Mouse (Mus musculus): ENCODE measurements around the gene Nup210.

Nup210 gene

DNA sequence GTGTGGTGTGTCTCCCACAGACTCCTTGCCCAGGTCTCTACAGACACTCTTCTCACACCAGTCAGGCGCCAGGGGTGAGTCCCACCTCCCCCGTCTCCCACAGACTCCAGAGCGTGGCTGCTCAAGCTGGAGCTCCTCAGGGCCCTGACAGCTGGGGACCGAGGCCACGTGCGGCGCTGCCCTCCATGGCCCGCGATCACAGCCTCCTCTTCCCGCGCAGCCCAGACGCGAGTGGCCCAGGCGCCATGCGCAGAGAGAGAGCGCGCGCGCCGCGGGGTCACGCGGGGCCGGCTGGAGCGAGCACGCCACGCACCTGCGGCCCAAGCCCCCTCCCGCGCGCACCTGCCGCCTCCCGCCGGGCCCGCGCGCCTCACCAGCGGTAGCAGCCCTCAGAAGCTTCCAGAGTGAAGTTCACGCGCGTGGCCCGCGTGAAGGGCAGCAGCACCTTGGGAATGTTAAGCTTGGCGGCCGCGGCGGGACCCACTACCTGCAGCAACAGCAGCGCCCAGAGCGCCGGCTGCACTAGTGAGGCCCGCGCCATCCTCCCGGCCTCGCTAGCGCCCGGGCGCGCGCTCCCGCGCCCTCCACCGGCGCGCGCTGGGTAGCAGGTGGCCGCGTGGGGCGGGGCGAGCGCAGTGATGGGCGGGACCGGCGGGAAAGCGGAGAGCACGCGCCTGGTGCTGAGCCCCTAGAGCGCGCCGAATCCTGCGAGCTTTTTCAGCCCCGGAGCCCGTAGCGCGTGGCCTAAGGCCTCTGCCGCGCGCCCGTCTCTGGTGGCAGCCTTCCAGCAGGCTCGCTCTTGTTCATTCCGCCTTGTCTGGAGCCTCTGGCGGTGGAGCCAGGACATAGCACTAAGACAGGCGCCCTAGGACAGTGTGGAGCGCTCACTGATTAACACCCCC is at the start of gene Nup210:
TSS of gene Nup210 (minus strand) at position 586 of the 902 bp plus-strand sequence.
- peak; percentile 87 to 97 for DNase-seq (ENCODE audit: low spot score in 2 of 2)

DNA sequence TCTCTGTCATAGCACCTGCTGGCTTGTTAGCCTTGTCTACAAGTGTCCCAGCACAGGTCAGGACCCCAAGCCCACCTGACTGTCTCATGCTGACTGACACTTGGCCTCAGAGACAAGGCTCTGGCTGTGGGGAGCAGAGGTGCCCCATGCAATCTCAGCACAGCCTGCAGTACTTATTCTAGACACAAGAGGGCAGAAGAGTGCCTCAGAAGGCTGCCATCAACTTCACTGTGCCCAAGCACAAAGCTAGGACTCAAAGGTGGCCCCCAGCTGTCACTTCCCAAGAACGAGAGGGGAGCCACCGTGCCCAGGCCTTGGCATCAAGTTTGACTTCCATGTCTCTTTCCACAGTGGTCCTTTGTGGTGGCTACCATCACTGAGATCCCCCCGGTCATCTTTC is 48.6 kb upstream of the Nup210 start:
- DNase-seq (ENCODE audit: low spot score in 2 of 2): peak in 1 of 2 experiments; percentile 84

DNA sequence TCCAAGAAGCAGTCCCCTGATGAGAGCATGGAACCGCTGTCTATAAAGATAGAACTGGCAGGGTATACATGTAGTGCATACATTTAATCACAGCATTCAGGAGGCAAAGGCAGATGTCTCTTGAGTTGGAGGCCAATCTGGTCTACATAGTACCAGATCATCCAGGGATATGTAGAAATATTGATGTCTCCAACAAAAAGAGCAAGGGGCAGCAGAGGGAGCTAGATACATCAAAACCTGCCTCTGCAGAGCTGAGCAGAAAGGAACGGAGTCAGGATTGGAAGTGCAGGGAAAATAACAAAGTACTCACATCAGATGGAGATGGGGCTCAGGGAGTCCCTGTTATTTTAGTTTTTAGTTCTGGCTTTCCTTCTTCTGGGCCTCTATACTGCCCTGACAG is 48.0 kb upstream of the Nup210 start:
- no peak for DNase-seq (ENCODE audit: low spot score in 2 of 2)

DNA sequence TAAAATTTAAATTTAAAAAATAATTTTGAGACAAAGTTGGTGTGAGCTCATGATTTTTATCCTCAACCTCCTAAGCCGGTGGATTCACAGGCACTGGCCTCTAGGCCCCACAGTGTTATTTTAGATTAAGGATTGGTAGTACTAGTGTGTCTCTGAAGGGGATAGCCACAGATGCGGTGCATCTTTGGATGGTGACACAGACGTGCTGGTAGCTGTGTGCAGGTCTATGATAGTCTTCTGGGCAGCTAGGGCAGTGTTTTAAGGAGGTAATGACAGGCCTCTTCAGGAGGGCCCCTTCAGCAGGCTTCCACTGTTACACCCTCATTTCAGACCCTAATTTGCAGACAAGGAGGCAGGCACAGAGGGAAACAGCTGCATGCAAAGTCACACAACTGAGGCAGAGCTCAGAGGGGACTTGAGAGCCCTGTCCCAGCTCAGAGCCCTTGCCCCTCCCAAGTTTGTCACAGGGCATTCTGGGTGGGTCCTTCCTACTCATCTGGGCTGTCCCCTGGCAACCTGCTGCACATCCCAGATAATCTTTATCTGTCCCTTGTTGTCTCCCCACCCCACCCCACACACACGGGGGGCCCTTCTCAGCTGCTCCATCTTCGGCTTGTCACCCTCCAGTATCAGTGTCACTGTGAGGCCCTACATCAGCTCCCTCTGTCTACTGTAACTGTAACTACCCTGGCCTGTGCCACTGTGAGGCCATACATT is 46.7 kb upstream of the Nup210 start:
- DNase-seq (ENCODE audit: low spot score in 2 of 2): no peak

DNA sequence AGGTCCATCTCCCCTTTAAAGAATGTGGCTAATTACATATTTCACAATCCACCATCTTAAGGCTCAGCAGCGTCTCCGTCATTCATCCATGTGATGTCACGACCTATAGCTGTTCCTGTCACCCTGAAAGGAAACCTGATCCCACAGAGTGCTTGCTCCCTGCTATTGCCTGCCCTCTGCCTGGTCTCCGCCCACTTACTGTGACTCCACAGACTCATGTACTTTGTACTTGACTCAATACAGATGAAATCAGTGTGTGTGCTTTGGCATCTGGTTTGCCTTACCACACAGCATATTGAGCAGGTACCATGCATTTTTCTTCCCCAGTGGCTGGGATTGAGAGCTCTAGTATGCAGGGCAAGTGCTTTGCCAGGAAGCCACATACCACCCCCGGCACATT is 45.7 kb upstream of the Nup210 start:
- DNase-seq (ENCODE audit: low spot score in 2 of 2): no peak

DNA sequence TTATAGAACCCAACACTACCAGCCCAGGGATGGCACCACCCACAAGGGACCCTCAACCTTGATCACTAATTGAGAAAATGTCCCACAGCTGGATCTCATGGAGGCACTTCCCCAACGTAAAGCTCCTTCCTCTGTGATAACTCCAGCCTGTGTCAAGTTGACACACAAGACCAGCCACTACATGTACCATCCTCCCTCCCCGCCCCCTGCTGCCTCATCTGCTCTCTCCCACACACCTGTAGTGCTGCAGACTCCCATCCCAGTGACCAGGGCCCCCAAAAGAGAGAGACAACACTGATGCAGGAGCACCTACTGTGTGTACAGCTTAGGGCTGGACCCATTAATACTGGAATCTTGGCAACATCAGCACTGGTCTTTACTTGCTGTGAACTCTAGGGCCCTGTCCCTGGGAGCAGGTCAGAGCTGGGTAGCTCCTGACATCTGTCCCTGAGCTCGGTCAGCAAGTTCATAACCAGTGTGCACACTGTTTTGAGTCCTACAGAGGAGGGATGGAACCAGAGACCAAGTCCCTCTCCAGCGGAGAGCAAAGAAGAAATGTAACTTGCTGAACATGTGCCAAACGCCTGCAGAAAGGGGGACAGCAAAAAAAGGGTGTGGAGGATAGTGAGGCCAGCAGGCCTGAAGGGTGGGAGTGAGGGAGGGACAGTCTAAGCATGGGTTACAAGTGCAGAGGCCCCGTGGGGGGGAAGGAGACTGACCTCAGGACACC is 45.0 kb upstream of the Nup210 start:
- no peak for DNase-seq (ENCODE audit: low spot score in 2 of 2)

DNA sequence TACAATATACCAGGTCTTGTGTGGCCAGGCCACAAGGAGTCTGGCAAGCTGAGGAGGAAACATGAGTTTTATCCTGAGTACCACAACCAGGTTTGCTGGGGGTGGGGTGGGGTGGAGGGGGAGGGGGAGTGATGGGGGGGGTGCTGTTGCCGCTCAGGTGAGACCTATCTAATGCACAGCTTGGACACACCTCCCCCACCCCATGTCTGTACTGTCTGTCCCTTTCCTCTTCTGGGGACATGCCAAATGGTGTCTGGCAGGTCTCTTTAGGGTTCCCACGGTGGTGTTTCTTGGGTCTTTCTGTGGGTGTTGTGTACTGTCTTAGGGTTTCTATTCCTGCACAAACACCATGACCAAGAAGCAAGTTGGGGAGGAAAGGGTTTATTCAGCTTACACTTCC is 44.3 kb upstream of the Nup210 start:
- no peak for DNase-seq (ENCODE audit: low spot score in 2 of 2)

DNA sequence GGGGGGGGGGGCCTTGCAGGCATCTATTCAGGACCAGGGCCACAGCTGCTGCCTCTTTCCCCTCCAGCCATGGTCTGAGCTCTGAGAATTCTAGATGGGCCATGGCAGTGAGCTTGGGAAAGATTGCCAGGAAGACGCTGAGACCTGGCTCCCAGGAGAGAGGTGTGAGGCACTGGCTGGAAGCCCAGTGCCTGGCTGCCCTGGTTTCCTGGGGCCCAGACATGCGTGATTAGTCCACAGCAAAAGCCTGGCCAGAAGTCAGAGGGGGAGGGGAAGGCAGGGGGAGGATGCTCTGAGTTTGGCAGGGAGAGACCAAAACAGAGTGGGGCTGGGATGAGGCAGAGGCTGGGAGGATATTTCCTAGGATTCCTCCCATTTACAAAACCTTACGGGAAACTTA is 43.8 kb upstream of the Nup210 start:
- DNase-seq (ENCODE audit: low spot score in 2 of 2): peak in 1 of 2 experiments; percentile 50

DNA sequence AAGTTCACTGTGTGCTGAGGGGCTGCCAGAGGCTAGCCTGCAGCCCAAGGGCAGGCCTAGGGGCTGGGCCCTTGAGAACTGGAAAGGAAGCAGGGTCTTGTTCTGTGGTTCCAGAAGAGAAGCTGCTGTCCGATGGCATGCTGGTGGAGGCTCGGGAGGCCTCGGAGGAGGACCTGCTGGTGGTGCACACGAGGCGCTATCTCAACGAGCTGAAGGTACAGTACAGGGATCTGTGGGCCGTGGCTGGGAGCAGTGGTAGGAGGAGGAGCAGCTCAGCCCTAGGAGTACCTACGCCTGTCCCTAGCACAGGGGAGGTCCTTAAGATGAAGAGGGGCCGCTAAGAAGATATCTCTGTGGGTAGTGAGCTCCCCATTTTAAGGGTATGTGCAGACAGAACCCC is 42.4 kb upstream of the Nup210 start:
- no peak for DNase-seq (ENCODE audit: low spot score in 2 of 2)

DNA sequence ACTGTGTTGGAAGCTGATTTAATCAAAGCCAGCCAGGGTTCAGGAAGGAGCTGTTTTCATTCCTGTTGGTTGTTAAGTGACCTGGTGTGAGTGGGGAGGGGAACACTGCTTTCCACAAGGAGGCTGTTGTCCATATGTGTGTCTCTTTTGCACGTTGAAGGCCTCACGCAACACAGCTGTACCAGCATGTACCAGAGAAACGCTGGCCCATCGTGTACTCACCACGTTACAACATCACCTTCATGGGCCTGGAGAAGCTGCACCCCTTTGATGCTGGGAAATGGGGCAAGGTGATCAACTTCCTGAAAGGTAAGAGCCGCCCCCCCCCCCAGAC is 40.6 kb upstream of the Nup210 start:
- DNase-seq (ENCODE audit: low spot score in 2 of 2): no peak

DNA sequence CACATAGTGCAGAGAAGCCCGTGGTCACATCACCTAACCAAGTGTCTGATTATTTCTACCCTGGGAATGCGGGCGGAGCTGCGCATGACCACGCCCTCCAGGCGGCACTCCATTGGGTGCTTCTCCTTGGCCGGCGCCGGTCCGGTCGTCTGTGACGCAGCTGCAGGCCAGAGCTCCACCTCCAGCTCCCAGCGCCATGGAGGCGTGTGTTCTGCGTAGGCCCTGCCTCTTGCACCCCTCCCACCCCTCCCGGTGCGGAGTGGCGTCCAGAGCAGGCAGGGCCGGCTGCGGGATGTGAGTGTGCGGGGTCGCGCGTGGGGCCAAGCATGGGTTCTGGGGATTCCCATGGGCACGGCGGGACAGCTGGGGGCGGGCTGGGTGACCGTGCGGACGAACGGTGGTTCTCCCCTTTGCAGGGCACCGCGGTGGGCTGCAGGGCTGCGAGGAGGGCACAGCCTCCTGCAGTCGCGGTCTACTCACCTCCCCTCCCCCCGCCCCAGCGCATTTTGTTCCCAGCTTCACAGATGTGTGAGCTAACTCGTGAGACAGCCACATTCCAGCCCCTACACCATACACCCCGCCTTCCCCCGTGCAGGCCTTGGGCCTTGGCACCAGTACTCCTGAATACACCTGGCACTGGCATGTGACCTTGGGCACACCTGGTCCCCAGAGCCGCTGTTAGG is 40.1 kb upstream of the Nup210 start, which contains the start of gene Hdac11:
TSS of gene Hdac11 (plus strand) at position 112 of the 683 bp plus-strand sequence.
- peak; percentile 88 to 95 for DNase-seq (ENCODE audit: low spot score in 2 of 2)

DNA sequence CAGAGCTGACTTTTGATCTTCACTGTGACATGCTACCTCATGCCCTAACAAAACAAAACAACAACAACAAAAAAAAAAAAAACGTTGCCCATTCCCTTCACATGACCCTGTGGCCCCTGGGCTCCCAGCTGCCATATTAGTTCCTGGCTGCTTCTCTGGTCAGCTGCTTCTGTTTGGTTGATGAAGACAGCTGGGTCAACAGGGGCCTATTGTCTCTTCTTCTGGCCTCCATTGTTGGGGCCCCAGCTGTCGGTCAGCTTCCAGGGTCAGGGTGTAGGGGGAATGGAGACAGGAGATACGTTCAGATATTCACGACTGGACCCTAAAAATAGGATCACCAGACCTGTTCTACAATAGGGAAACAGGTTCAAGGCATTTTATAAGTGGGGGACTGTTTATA is 39.4 kb upstream of the Nup210 start:
- peak in 1 of 2 experiments; percentile 45 for DNase-seq (ENCODE audit: low spot score in 2 of 2)

DNA sequence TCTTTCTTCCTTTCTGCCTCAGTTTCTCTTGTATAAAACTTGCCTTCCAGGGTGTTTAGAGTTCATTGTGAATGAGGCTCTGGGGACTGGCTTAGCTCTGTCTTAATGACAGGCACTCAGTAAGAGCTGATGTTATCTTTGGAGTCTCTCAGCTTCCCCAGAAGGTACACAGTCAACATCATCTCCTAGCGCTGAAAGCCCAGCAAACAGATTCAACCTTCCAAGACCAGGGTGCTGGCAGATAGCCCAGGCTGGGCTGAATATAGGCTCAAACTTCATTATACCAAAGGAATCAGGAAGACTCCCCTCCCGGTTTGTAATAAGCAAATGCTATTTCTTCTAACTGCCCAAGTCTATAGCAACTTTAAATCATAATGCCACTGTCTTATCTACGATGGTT is 38.7 kb upstream of the Nup210 start:
- no peak for DNase-seq (ENCODE audit: low spot score in 2 of 2)

DNA sequence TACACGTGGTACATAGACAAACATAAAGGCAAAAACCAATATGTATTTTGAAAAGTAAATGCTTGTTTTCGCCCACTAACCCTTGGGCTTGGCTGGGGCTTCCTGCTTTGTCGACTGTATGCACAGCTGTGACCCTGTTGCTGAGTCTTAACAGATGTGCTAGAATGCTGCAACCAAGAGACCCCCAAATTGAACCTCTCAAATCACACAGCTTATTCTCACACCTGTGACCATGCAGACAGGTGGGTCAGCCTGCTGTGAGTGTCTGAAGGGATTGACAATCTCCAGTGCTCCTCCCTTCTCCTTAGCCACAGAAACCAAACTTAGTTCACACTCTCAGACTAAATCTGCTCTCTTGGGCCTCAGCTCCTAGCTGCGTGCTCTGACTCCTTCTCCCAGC is 38.1 kb upstream of the Nup210 start:
- DNase-seq (ENCODE audit: low spot score in 2 of 2): no peak

DNA sequence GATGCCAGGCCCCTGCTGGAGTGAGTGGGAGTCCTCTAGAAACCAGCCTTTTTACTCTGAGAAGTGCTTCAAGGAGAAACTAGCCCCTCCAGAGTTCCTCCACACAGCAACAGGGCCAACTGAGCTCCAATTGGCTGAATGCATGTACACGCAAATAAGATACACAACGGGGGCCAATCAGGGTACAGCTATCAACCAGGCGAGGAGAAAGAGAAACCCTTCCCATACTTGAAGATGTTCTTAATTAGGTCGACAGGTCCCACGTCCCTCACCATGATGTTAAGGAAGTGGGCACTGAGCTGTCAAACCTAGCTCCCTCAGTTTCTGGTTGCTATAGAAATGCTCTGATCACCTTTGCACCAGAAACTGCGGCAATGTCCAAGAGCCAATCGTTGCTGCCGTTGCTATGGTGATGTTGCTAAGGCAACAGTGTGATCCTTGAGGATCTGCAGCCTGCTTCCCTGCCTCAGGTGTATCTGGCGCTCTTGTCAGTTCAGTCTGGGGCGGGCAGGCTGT is 37.0 kb upstream of the Nup210 start:
- peak; percentile 80 to 85 for DNase-seq (ENCODE audit: low spot score in 2 of 2)

DNA sequence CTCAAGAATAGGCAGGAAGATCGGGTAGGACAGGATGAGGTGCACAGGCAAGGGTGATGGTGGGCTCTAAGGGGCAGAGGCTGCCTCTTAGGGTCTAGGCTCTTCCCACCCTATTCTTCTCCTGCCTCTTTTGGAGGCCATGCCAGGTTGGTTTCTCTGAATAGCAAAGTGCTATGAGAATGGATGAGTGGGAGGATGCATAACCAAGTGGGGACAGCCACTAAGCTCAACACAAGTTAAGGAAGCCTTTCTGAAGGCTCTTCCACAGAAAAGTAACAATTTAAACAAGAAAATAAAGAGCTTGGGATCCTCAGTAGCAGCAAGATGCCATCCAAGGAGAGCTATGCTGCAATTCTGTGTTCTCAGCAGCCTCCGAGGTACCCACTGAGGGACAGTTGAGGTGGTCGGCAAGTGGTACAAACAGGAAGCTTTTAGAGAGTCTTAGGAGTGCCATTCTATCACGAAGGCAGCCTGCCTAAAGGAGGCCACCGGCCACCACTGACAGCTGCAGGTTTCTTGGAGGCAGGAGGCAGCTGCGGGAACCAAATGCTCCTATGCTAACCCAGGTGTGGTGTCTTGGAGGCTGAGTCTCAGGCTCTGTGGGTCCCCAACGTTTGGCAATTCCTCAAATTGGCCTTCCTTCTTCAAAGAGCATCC is 36.4 kb upstream of the Nup210 start:
- DNase-seq (ENCODE audit: low spot score in 2 of 2): peak in 1 of 2 experiments; percentile 31

DNA sequence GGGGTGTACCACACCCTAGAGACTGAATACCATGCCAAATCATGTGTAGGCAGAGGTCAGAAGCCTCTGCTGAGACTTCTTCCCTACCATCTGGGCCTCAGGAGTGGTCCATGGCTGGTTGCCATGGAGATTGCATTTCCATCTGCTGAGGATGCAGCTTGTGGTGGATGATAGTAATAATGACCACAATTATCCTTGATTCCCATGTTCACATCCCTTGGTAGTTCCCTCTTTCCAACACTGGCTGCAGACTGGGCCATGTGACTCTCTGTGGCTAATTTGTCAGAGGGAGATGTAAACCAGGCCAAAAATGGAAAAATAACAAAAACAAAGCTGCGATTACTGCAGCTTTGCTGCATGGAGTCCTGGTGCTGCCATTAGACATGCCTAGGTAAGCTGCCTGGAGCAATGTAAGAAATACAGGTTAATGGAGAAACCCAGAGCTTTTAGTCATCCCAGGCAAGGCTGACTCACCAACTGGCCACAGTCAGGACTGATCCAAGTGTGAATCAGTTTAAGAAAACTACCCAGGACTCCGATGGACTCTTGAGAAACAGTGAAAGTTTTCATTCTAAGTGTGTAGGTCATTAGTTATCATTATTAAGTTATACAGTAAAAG is 30.6 kb upstream of the Nup210 start:
- DNase-seq (ENCODE audit: low spot score in 2 of 2): no peak

DNA sequence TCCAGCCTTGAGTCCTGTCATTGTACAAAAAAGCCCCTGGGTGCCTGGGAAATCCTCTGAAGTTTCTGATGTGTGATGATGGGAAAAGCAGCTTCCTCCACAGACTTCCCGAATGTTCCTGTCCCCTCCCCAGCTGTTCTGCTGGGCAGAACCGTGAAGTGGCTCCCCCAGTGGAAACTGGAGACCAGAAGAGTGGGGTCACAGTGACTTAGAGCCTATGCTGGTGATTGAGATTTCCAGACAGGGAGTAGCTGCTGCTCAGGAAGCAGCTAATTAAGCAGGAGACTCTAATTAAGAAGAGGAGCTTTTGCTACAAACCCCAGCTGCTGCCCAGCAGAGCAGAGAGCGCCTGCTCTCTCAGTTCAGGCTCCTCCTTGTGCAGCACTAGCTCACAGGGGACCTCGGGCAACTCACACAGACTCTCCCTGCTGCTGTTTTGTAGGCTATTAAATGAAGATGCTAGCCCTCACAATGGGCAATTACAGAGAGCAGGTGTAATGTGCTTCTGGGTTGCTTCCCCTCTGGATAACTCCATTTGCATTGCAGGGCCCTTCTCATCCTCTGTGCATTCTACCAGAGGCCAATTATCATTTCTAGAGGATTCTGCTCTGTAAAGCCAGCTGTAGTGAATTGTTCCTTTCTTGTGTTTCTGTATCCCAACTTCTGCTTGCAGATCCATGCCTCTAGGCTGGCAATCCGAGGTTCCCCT is 30.0 kb upstream of the Nup210 start:
- no peak for DNase-seq (ENCODE audit: low spot score in 2 of 2)

DNA sequence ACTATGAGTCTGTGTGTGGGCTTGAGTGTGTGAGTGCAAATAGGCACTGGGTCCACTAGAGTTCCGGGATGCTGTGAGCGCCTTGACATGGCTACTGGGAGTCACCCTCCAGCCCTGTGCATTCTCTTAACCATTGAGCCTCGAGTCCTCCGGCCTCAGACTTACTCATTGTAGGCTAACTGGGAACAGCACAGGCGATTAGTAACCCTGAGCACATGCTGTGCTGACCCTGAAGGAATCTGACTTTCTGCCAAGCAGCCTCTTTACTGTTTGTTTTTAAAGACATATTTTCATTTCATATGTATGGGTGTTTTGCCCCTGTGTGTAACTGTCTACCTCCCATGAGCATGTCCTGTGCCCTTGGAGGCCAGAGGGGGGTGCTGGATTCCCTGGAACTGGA is 28.9 kb upstream of the Nup210 start:
- DNase-seq (ENCODE audit: low spot score in 2 of 2): no peak

DNA sequence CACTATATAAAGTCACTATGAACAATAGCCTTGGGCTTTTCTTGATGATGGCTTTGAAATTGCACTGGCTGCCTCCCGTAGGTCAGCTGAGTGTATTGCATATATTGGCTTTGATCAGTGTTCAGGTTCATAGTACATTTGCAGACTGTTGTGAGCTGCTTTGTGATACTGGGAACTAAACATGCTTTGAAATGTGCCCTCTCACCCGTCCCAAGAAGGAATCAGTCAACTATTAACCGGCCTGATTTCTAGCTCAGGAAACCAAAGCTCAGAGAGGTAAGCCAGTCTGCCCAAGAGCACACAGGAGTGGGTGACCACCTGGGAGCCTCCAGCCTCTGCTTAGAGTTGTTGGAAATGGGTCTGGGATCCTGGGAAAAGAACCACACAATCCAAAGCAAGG is 28.4 kb upstream of the Nup210 start:
- no peak for DNase-seq (ENCODE audit: low spot score in 2 of 2)
